Mouse (Mus musculus) bone marrow macrophage, adult 2 months (primary cell): ENCODE results near the gene Btbd9.

Source experiments
- CTCF ChIP-seq: IDR thresholded peaks from 2 replicates; pipeline ENCODE4 v1.5.1; 2012; ENCODE audit warnings: low read depth, mild to moderate bottlenecking, low read length, moderate library complexity
- POLR2A ChIP-seq: IDR thresholded peaks from 2 replicates; pipeline ENCODE4 v1.6.1; 2012; ENCODE audit warnings: mild to moderate bottlenecking, low read depth, low read length, borderline replicate concordance

GRCm38 (mm10) chr17:30506916-30507315, 69.4 kb downstream of the Btbd9 start:
- TF ChIP-seq POLR2A (no peak), CTCF (no peak)
